Mouse (Mus musculus): ENCODE data around the gene Adamts18.
A peak's percentile ranks its signal among the peaks of the same experiment; 100 is the strongest.

The Adamts18 gene

DNA sequence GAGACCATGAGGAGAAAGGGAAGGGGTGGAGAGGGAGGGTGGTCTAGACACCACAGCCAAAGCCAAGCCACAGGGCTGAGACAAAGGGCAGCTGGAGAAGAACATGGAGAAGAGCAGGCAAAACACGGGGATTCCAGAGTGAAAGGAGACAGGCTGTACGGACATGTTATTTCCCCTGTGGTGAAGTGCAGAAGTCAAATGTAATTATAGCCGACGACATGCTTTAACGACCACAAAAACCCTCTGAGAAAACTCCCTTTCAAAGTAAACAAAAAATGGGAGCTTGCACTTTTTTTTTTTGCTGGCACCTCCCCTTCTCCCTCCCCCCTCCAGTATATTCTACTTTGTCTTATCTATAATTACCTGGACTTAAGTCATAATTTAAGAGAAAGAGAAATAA, 92.7 kb downstream of the Adamts18 start:
- ATAC-seq (ENCODE audit: low TSS enrichment): no peak

DNA sequence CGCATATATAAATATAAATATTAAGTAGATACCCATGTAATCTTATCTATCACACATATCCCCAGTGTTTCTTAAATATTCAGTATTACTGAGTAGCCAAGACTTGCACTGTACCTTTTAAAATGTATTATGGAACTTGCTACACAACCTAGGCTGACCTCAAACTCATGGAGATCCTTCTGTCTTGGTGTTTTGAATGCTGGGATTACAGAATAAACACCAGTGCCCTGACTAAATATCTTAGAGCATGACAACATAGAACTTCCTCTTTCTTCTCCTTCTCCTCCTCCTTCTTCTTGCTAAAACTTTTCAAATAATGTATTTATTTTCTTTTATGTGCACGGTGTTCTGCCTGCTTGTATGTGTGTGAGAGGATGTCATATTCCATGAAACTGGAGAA, 95.4 kb downstream of the Adamts18 start:
- ATAC-seq (ENCODE audit: low TSS enrichment): no peak

DNA sequence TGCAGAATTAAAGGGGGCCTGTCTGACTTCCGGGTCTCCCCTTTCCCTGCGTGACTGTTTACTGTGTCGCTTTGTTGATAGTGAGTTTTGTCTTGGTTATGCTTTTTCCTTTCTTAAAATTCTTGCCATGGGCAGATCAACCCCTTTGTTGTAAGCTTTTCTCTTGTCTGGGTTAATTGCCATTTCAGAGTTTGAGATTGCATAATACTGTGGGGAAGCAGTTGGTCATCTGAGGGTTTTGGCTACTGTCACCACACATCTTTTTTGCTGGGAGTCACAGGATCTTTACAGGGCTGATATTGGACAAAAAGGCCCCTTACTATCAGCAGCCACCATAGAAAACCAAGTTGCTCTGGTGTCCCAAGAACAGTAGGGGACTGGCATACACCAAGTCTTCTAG, 96.2 kb downstream of the Adamts18 start:
- no peak for ATAC-seq (ENCODE audit: low TSS enrichment)

GRCm38 (mm10) chr8:113735496-113736060, 113.0 kb downstream of the Adamts18 start:
- no peak for ATAC-seq (ENCODE audit: low TSS enrichment)

GRCm38 (mm10) chr8:113725331-113725730, 123.2 kb downstream of the Adamts18 start:
- no peak for ATAC-seq (ENCODE audit: low TSS enrichment)

DNA sequence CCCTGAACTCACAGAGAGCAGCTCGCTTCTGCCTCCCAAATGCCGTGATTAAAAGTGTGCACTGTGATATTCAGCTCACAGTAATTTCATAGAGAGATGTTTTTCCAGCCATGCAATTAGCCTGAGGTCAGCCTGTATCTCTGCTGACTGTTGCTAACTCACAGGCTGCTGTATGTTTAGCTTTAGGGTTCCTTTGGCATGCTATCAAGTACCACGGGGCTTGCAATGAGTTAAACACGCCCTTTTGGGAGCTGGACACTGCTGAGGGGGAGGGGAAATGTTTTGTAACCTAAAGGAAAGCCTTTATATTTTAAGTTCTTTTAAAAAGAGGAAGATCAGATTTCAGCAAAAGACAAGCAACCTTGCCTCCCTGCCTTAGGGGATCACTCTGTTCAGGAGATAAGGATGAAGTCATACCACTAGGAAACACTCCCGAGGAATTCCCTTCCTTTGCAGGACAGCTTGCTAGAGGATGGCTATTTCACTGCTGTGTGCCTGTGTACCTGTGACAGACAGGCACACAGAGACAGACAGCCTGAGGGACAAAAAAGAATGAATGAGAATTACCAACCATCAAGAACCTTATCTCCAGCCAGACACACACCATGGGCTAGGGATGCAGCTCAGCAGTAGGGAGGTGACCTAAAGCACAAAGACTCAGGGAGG, 124.5 kb downstream of the Adamts18 start:
- no peak for ATAC-seq (ENCODE audit: low TSS enrichment)

DNA sequence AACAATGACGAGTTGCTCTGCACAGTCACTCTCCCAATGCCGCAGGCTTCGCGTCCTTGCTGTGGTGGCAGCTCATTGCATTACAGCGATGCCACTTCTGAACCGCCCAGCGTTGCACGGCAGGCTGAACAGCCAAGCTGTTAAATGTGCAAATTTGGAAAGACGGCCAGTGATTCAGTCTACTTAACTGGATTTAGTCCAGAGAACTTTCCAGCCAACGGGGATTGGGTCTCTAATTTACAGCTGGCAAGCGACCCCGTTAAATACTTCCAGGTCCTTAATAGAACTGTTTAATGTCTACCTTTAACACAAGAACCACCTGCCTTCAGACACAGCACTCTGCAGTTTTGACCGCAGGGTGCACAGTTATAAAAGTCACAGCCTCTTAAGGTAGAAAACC, 127.1 kb downstream of the Adamts18 start:
- ATAC-seq (ENCODE audit: low TSS enrichment): no peak

DNA sequence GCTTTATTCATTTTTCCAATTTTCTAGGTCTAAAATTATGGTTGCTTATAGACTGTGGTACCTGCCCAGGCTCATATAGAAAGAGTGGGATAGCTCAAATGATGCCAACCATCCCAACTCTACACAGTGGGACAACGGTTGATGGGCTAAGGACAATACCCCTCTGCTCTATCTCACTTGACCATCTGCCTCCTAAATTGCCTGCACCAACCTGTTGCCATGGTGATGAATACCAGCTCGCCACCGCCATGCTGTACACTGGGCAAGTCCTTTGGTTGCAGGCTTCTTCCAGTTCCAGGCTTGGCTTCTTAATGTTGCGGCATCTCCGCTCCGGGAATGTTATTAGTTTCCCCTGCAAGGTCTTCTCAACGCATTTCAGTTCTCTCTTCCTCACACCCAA, 143.6 kb downstream of the Adamts18 start:
- no peak for ATAC-seq (ENCODE audit: low TSS enrichment)

DNA sequence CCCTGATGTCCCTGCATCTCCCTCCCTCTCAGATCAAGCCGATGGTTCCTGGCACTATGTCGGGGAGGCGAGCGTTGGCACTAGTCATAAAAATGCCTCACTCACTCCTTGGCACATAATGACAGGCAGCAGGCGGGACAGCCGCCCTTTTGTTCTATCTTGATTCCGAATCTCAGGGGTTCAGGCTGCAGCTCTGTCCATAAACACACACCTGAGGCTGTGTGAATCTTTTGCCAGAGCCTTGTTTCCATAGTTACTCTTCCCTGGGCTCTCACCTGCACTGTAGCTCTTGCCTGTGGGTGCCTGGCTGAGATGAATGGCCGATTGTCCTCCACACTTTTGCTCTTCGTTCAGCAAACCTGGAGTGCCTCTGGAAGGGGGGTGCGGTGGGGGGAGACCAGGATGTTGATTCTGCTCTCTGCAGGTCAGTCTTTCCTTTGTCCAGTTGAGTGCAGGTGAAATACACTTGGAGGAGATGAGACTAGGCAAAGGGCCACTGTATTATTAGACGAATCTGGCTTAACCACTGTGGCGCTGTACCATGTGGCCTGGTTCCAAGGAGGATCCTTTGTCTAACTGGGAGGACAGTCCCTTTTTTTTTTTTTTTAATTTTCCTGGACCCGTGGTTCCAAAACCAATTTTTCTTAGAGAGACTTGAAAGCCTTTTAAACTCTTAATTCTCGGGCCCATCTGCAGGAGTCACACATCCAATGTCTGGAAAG, 156.8 kb downstream of the Adamts18 start:
- no peak for ATAC-seq (ENCODE audit: low TSS enrichment)

GRCm38 (mm10) chr8:113688543-113688915, 160.0 kb downstream of the Adamts18 start:
- no peak for ATAC-seq (ENCODE audit: low TSS enrichment)

DNA sequence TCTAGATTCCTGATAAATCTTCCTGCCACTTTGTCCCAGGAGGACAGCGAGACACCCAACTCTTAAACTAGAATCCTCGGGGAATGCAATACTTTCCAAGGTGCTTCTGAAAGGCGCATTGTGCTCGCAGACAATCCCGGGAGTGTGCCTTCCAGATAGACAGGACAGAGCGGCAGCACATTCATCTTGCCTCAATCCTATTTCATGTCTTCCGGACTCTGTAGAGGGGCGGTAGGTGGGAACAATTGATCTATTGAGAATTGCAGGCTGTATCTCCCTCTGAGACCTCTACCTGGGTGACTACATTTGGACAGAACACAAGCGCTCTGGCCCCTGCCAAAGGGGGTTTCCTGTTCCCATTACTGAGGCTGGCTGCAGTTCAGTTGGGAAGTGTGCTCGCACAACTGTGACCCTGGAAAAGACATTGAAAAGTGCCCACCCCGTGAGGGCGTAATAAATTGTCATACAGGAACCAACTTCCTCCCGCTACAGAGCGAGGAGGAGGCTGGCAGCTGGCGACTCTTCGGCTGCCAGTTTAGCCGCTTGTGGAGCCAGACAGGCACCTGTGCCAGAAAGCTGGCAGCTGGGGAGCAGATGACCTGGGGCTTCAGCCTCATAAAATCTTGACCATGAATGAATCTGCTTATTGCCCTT, 160.5 kb downstream of the Adamts18 start:
- no peak for ATAC-seq (ENCODE audit: low TSS enrichment)

- ATAC-seq (ENCODE audit: low TSS enrichment): no peak
These were observed 169.2 kb downstream of the Adamts18 start for GRCm38 (mm10) chr8:113679361-113679760.

DNA sequence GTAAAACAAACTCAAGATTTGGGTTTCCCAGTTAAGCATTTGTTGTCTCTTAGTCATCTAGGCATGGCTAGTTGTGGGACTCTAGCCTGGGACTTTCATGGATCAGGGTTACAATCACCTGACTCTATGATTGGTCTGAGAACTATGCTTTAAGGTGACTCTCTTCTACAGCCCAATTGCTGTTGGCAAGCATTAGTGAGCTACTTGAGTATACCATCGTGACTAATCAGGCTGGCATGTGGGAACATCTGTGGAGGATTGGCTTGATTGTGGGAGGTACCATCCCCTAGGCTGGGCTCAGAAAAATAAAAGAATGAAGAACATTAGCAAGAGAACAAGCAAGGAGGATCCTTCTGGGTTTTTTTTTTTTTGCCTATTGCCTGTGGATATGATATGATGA, 171.7 kb downstream of the Adamts18 start:
- ATAC-seq (ENCODE audit: low TSS enrichment): no peak

DNA sequence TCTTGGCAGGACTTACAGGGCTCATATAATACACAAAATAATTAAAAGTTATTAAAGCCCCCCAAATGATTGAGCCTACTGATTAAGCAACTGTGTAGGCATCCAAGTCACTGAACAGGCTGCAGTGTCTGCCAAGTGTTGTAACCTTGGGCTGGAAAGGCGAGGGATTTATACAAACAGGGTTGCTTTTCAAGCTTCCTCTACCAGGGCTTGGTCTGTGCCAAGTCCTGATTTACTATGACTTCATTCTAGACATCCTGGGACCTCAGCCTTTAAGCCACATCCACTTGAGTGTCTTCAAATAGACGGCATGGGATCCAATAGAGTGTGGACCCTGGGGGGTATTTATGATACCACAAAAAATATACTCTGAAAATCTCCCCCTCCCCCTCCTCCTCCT, 173.3 kb downstream of the Adamts18 start:
- ATAC-seq (ENCODE audit: low TSS enrichment): no peak

DNA sequence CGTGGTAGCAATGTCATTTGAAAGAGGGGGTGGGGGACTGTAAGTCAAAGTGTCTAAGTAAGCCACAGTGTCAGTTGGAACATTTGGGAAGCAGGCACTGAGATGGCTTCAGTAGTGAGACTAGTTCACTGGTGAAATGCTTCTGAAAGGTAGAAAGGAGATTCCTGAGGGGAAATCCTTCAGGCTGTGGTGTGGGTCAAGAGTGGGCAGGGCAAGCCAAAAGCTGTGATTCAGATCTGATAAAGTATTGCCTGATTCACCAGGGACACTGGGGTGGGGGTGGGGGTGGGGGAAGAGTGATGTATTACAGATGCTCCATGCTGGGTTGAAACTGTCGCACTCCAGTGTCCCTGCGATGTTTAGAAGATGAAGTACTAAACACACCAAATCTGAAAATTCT, 173.9 kb downstream of the Adamts18 start:
- ATAC-seq (ENCODE audit: low TSS enrichment): no peak

DNA sequence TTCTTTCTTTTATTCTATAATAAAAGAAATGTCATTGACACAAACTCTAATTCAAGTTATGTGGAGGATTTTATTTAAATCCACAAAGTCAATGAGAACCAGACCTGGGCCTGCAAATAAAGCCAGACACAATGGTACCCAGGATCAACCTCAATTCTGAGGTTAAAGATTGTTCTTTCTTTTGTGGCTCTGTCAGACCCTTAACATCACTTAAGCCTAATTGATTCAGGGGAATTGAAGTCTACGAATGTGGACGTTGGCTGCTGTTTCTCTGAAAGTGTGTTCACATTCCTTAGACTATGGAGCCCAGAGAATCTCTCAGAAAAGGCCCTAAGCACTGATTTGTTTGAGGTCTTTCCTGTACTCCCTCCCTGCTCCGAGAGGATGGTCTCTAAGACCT, 175.2 kb downstream of the Adamts18 start:
- no peak for ATAC-seq (ENCODE audit: low TSS enrichment)

GRCm38 (mm10) chr8:113672599-113673255, 175.8 kb downstream of the Adamts18 start:
- ATAC-seq (ENCODE audit: low TSS enrichment): no peak

DNA sequence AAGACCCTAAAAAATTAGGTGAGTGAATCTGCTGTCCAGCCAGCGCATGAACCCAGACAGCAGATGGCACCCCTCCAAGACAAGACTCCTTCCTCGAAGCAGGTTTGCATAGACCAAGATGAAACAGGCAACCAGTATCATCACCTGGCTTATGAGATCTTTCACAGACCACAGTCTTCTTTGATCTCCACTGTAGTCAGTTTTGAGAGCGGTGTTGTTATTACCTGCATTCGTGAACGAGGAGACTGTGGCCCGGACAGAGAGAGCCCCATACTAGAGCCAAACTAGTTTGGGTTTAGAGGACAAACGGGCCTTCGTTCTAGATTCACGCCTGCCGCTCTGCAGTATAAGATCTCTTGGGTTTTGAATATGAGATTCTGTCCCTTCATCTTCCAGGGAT, 178.6 kb downstream of the Adamts18 start:
- ATAC-seq (ENCODE audit: low TSS enrichment): no peak

DNA sequence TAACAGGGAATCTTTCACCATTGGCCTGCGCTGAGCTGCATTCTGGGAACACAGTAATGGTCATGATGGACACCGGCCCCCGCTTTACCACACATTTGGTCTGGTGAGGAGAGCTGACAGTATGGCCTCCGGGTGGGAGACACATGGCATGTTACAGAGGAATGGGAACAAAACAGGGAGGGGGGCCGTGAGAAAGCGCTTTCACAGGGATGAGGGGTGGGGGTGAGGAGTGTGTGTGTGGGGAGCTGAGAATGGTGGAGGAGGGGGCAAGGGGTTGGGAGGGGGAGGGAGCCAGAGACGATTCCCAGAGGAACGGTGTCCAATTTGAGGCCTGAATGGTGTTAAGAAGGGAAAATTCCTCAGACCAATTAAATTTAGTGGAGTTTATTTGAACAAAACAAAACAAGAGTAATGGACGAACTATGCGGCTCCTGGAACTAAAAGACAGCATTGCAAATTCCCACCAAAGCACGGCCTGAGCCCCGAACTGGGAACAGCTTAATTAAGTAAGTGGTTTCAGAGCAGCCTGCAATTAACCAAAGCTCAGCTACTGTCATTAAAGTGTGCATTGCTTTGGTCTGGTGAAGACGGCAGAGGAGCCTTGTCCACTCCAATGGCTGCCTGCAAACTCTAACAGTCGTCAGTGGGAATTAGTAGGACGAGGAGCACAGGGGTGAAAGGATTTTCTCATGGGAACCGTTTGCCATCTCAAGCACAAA, 181.7 kb downstream of the Adamts18 start:
- ATAC-seq (ENCODE audit: low TSS enrichment): no peak

- ATAC-seq (ENCODE audit: low TSS enrichment): no peak
These were observed 182.6 kb downstream of the Adamts18 start for GRCm38 (mm10) chr8:113665951-113666350.

GRCm38 (mm10) chr8:113665036-113665435, 183.5 kb downstream of the Adamts18 start:
- no peak for ATAC-seq (ENCODE audit: low TSS enrichment)

- peak; percentile 100 for ATAC-seq (ENCODE audit: low TSS enrichment)
These were observed 184.0 kb downstream of the Adamts18 start for GRCm38 (mm10) chr8:113664544-113664943.
